Mouse (Mus musculus): ENCODE measurements around the gene Lypla2. TPM values are rescaled to one million over a fixed set of nuclear protein-coding genes. Genes with fewer than 3 reads are reported as not detected.
A peak's percentile ranks its signal among the peaks of the same experiment; 100 is the strongest.

The Lypla2 gene
- total RNA-seq, 2 experiments from 2014 or later = 25.2 to 29.8 TPM

- DNase-seq (ENCODE audit: low spot score) = no peak
These were observed 735 bp upstream of the Lypla2 start for GRCm38 (mm10) chr4:135972911-135973811.

GRCm38 (mm10) chr4:135971805-135972555, 446 bp downstream of the Lypla2 start:
- no peak for DNase-seq (ENCODE audit: low spot score)

- no peak for DNase-seq (ENCODE audit: low spot score)
These were observed 1.8 kb downstream of the Lypla2 start for GRCm38 (mm10) chr4:135970585-135970984.

- no peak for DNase-seq (ENCODE audit: low spot score)
These were observed 3.2 kb downstream of the Lypla2 start for GRCm38 (mm10) chr4:135969070-135969750.

GRCm38 (mm10) chr4:135968271-135968869, 4.1 kb downstream of the Lypla2 start:
- no peak for DNase-seq (ENCODE audit: low spot score)

GRCm38 (mm10) chr4:135967086-135967760, 5.2 kb downstream of the Lypla2 start:
- no peak for DNase-seq (ENCODE audit: low spot score)

- DNase-seq (ENCODE audit: low spot score) = no peak
These were observed 6.1 kb downstream of the Lypla2 start for GRCm38 (mm10) chr4:135966283-135966682.

- no peak for DNase-seq (ENCODE audit: low spot score)
These were observed 7.3 kb downstream of the Lypla2 start for GRCm38 (mm10) chr4:135965113-135965512.

GRCm38 (mm10) chr4:135964426-135964825, 8.0 kb downstream of the Lypla2 start:
- DNase-seq (ENCODE audit: low spot score) = peak; percentile 28

GRCm38 (mm10) chr4:135963457-135964193, 8.8 kb downstream of the Lypla2 start, which contains the start of gene Gale:
Gale (plus strand) TSS chr4:135963727.
- DNase-seq (ENCODE audit: low spot score) = peak; percentile 93

- no peak for DNase-seq (ENCODE audit: low spot score)
These were observed 9.5 kb downstream of the Lypla2 start for GRCm38 (mm10) chr4:135962946-135963345.

- no peak for DNase-seq (ENCODE audit: low spot score)
These were observed 10.2 kb downstream of the Lypla2 start for GRCm38 (mm10) chr4:135962198-135962597.

- DNase-seq (ENCODE audit: low spot score) = no peak
These were observed 10.7 kb downstream of the Lypla2 start for GRCm38 (mm10) chr4:135961709-135962108.

- DNase-seq (ENCODE audit: low spot score) = peak; percentile 78
These were observed 11.7 kb downstream of the Lypla2 start for GRCm38 (mm10) chr4:135960717-135961116.

- no peak for DNase-seq (ENCODE audit: low spot score)
These were observed 14.1 kb downstream of the Lypla2 start for GRCm38 (mm10) chr4:135958354-135958753.

- no peak for DNase-seq (ENCODE audit: low spot score)
These were observed 16.5 kb downstream of the Lypla2 start for GRCm38 (mm10) chr4:135955886-135956285.

GRCm38 (mm10) chr4:135954241-135954640, 18.2 kb downstream of the Lypla2 start:
- peak; percentile 77 for DNase-seq (ENCODE audit: low spot score)

GRCm38 (mm10) chr4:135953179-135953578, 19.2 kb downstream of the Lypla2 start:
- no peak for DNase-seq (ENCODE audit: low spot score)

- DNase-seq (ENCODE audit: low spot score) = no peak
These were observed 20.9 kb downstream of the Lypla2 start for GRCm38 (mm10) chr4:135951505-135951904.

- no peak for DNase-seq (ENCODE audit: low spot score)
These were observed 22.1 kb downstream of the Lypla2 start for GRCm38 (mm10) chr4:135950365-135950764.
